Mouse (Mus musculus): ENCODE results near the gene Tm9sf1. TPM values are rescaled to one million over a fixed set of nuclear protein-coding genes. Genes with fewer than 3 reads are reported as not detected.

Gene Tm9sf1
- total and polyA plus RNA-seq, 3 experiments: 36.1 to 65.3 (median 51.3) TPM

DNA sequence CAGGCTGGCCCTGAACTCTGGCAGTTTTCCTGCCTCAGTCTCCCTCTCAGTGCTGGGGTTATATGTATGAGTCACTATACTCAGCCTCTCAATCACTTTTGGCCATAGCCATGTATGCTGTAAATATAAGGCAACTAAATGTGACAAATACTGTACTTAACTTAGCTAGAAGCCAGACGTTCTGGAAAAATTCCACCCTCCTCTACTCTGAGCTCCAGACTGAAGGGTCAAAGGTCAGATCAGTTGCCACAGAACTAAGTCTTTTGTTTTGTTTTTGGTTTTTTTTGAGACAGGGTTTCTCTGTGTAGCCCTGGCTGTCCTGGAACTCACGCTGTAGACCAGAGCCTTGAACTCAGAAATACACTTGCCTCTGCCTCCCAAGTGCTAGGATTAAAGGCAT is 27.7 kb downstream of the Tm9sf1 start:
- no peak overlapping the region for H3K9ac ChIP-seq (ENCODE audit: insufficient read depth, low read depth)
- in situ Hi-C loops (cut with MboI; ENCODE audit: low pct_ligation_motif_present, low pct_unique_long_range_greater_than_20kb, low sequenced_read_pairs): no loop called here

DNA sequence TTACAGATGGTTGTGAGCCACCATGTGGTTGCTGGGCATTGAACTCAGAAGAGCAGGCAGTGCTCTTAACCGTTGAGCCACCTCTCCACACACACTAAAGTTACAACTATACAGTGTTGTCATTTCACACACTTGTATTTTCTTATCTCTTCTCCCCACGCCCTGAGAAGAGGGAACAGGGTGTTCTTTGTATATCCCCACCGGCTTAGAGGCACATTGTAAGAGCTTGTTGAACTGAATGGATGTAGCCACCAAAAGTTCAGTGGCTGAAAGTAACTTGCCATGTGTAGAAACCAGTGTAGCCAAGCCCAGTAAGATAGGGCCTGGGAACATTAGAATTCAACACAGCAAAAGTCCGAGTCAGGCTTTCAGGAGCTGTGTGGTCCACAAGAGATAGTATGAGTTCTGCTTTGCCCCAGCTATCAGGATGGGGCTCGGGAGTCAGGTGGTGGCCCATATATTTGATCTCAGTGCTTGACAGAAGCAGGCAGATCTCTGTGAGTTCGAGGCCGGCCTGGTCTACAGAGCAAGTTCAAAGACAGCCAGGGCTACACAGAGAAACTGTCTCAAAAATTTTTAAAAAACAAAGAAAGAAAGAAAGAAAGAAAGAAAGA is 28.9 kb downstream of the Tm9sf1 start:
- no peak for DNase-seq (ENCODE audit: extremely low read depth)
- no peak overlapping the region for H3K4me3 ChIP-seq (replicated peaks in 1 of 3; ENCODE audit: low read depth in 2 of 3, low read length in 2 of 3, poor library complexity in 1 of 3)
- H3K79me2 ChIP-seq (replicated peaks; ENCODE audit: control insufficient read depth, extremely low read depth, insufficient read depth, poor library complexity, severe bottlenecking): no peaks in the 10 kb centered on the region
- TF ChIP-seq MEF2A (IDR thresholded peaks at IDR 0.05; ENCODE audit: borderline replicate concordance, low read depth, low read length) (no peak), MAFK (IDR thresholded peaks at IDR 0.05; ENCODE audit: insufficient replicate concordance, low read length) (no peak), CHD1 (IDR thresholded peaks at IDR 0.05; ENCODE audit: low read depth, low read length) (no peak), JUND (conservative IDR thresholded peaks at IDR 0.05; ENCODE audit: low read depth, low read length) (no peak), RAD21 (IDR thresholded peaks at IDR 0.05; ENCODE audit: low read depth, low read length) (no peak), ZKSCAN1 (IDR thresholded peaks at IDR 0.05; ENCODE audit: borderline replicate concordance, low read depth, low read length) (no peak), BHLHE40 (IDR thresholded peaks at IDR 0.05; ENCODE audit: low read depth, low read length) (no peak)
- in situ Hi-C loops (cut with MboI; ENCODE audit: low pct_ligation_motif_present, low pct_unique_long_range_greater_than_20kb, low sequenced_read_pairs): no loop called here
- H3K27me3 ChIP-seq (replicated peaks): no peaks in the 10 kb centered on the region
- dilution Hi-C loops (cut with MboI; ENCODE audit: extremely low pct_ligation_motif_present, extremely low pct_unique_long_range_greater_than_20kb, low sequenced_read_pairs): no loop called here
- no peak overlapping the region for H3K4me2 ChIP-seq (ENCODE audit: insufficient read depth, low read depth, poor library complexity, severe bottlenecking)
- H3K4me1 ChIP-seq (ENCODE audit: control insufficient read depth in 1 of 2, insufficient read depth in 2 of 2): no peaks in the 10 kb centered on the region
- H3K9ac ChIP-seq (ENCODE audit: insufficient read depth, low read depth): no peak overlapping the region
- H3K9me3 ChIP-seq (replicated peaks; ENCODE audit: low read length): no peaks in the 10 kb centered on the region
- H3K27ac ChIP-seq (ENCODE audit: insufficient read depth, low read depth): no peak overlapping the region
- H3K36me3 ChIP-seq (replicated peaks in 1 of 2; ENCODE audit: control insufficient read depth in 1 of 2, insufficient read depth in 1 of 2, low read length in 1 of 2): peaks cover 3 to 12% of the 10 kb centered on the region in 2 experiments

More for the DNA sequence above, 27.7 kb downstream of the Tm9sf1 start:
- Histone ChIP-seq H3K4me1 (ENCODE audit: control insufficient read depth in 1 of 2, insufficient read depth in 2 of 2) (no peaks in the 10 kb centered on the region), H3K79me2 (replicated peaks; ENCODE audit: control insufficient read depth, extremely low read depth, insufficient read depth, poor library complexity, severe bottlenecking) (no peaks in the 10 kb centered on the region), H3K4me3 (replicated peaks in 1 of 3; ENCODE audit: low read depth in 2 of 3, low read length in 2 of 3, poor library complexity in 1 of 3) (no peak overlapping the region), H3K36me3 (replicated peaks in 1 of 2; ENCODE audit: control insufficient read depth in 1 of 2, insufficient read depth in 1 of 2, low read length in 1 of 2) (peaks cover 0 to 2% of the 10 kb centered on the region in 2 experiments), H3K27ac (ENCODE audit: insufficient read depth, low read depth) (no peak overlapping the region), H3K4me2 (ENCODE audit: insufficient read depth, low read depth, poor library complexity, severe bottlenecking) (no peak overlapping the region), H3K9me3 (replicated peaks; ENCODE audit: low read length) (no peaks in the 10 kb centered on the region), H3K27me3 (replicated peaks) (no peaks in the 10 kb centered on the region)
- dilution Hi-C loops (cut with MboI; ENCODE audit: extremely low pct_ligation_motif_present, extremely low pct_unique_long_range_greater_than_20kb, low sequenced_read_pairs): no loop called here
- DNase-seq (ENCODE audit: extremely low read depth): no peak
- no peak for TF ChIP-seq GABPA (IDR thresholded peaks at IDR 0.05; ENCODE audit: insufficient replicate concordance, low read depth, low read length)
- no peak for TF ChIP-seq KAT2A (IDR thresholded peaks at IDR 0.05; ENCODE audit: insufficient replicate concordance, low read length)
- no peak for TF ChIP-seq MAZ (IDR thresholded peaks at IDR 0.05; ENCODE audit: low read depth, low read length)
- TF ChIP-seq NELFE (IDR thresholded peaks at IDR 0.05; ENCODE audit: low read depth, low read length): no peak
- TF ChIP-seq ZNF384 (IDR thresholded peaks at IDR 0.05; ENCODE audit: low read depth, low read length): no peak
- TF ChIP-seq SMC3 (IDR thresholded peaks at IDR 0.05; ENCODE audit: low read depth, low read length): no peak
- TF ChIP-seq CHD2 (IDR thresholded peaks at IDR 0.05; ENCODE audit: low read length): no peak
- TF ChIP-seq RCOR1 (conservative IDR thresholded peaks at IDR 0.05; ENCODE audit: low read depth, low read length): no peak
- TF ChIP-seq MAX (IDR thresholded peaks at IDR 0.05; ENCODE audit: low read length): no peak
- TF ChIP-seq NRF1 (IDR thresholded peaks at IDR 0.05; ENCODE audit: low read depth, low read length): no peak

Measured in CH12.LX (cell line).